Mouse (Mus musculus) kidney, postnatal 14 days (tissue): ENCODE measurements around the gene Rnf150.

Experiments used
- DNase-seq: peaks from one replicate; pipeline ENCODE4 v3.0.0; 2022; ENCODE audit warnings: mixed read lengths

The Rnf150 gene

GRCm38 (mm10) chr8:83032800-83033199 is 169.6 kb downstream of the Rnf150 start:
- no peak for DNase-seq

GRCm38 (mm10) chr8:83035141-83035540 is 172.0 kb downstream of the Rnf150 start:
- no peak for DNase-seq

- DNase-seq = peak; percentile 34
Measured at GRCm38 (mm10) chr8:83036521-83037166, 173.5 kb downstream of the Rnf150 start.

- DNase-seq = no peak
Measured at GRCm38 (mm10) chr8:83037321-83037720, 174.2 kb downstream of the Rnf150 start.

- DNase-seq = peak; percentile 28
Measured at GRCm38 (mm10) chr8:83038575-83038974, 175.4 kb downstream of the Rnf150 start.

GRCm38 (mm10) chr8:83041440-83041839 is 178.3 kb downstream of the Rnf150 start:
- DNase-seq = no peak

GRCm38 (mm10) chr8:83046912-83047311 is 183.8 kb downstream of the Rnf150 start:
- DNase-seq = no peak

GRCm38 (mm10) chr8:83048527-83048926 is 185.4 kb downstream of the Rnf150 start:
- DNase-seq = no peak

- peak; percentile 26 for DNase-seq
Measured at GRCm38 (mm10) chr8:83049171-83049601, 186.0 kb downstream of the Rnf150 start.

- no peak for DNase-seq
Measured at GRCm38 (mm10) chr8:83049616-83050015, 186.5 kb downstream of the Rnf150 start.

- no peak for DNase-seq
Measured at GRCm38 (mm10) chr8:83052896-83053295, 189.7 kb downstream of the Rnf150 start.

- DNase-seq = no peak
Measured at GRCm38 (mm10) chr8:83054801-83055200, 191.6 kb downstream of the Rnf150 start.

GRCm38 (mm10) chr8:83058951-83059350 is 195.8 kb downstream of the Rnf150 start:
- DNase-seq = no peak

- DNase-seq = no peak
Measured at GRCm38 (mm10) chr8:83060076-83060475, 196.9 kb downstream of the Rnf150 start.

- no peak for DNase-seq
Measured at GRCm38 (mm10) chr8:83061257-83061656, 198.1 kb downstream of the Rnf150 start.

GRCm38 (mm10) chr8:83061873-83062272 is 198.7 kb downstream of the Rnf150 start:
- no peak for DNase-seq

GRCm38 (mm10) chr8:83062276-83062675 is 199.1 kb downstream of the Rnf150 start:
- DNase-seq = no peak

- no peak for DNase-seq
Measured at GRCm38 (mm10) chr8:83064096-83064495, 200.9 kb downstream of the Rnf150 start.

- no peak for DNase-seq
Measured at GRCm38 (mm10) chr8:83066076-83066475, 202.9 kb downstream of the Rnf150 start.

- no peak for DNase-seq
Measured at GRCm38 (mm10) chr8:83066846-83067245, 203.7 kb downstream of the Rnf150 start.

- DNase-seq = no peak
Measured at GRCm38 (mm10) chr8:83067906-83068305, 204.8 kb downstream of the Rnf150 start.

GRCm38 (mm10) chr8:83074248-83074647 is 211.1 kb downstream of the Rnf150 start:
- no peak for DNase-seq

GRCm38 (mm10) chr8:83076621-83077020 is 213.5 kb downstream of the Rnf150 start:
- DNase-seq = no peak

- DNase-seq = no peak
Measured at GRCm38 (mm10) chr8:83077329-83077728, 214.2 kb downstream of the Rnf150 start.
